Mouse (Mus musculus) brain, embryonic 14.5 days (tissue): ENCODE results near the gene Gosr2.

ENCODE experiments used
- CTCF ChIP-seq: fragments of 200-500 bp; IDR thresholded peaks from 2 replicates; pipeline ENCODE4 v1.5.1; 2012; ENCODE audit warnings: inconsistent platforms, mild to moderate bottlenecking, moderate library complexity, borderline replicate concordance; ENCODE audit not compliant: insufficient read depth, insufficient read length; ENCODE audit errors: extremely low read depth
- POLR2A ChIP-seq: fragments of 200-500 bp; IDR thresholded peaks from 2 replicates; pipeline ENCODE4 v1.6.1; 2012; ENCODE audit warnings: mild to moderate bottlenecking, inconsistent platforms, borderline replicate concordance; ENCODE audit not compliant: poor library complexity, insufficient read depth, insufficient read length, severe bottlenecking; ENCODE audit errors: extremely low read depth

GRCm38 (mm10) chr11:103734411-103735045 is 36.8 kb upstream of the Gosr2 start:
- TF ChIP-seq POLR2A (no peak), CTCF (no peak)
